Mouse (Mus musculus): Measurements from ENCODE around the gene Otud3. TPM values are rescaled to one million over a fixed set of nuclear protein-coding genes. Genes with fewer than 3 reads are reported as not detected.
"Not testable (repeated sequence)": the region's sequence is repeated elsewhere in the genome, so short reads cannot be mapped to it uniquely, and the experiment has no call there.

Gene Otud3
- polyA plus RNA-seq, 1 experiment from 2014 or later = 3.7 TPM

DNA sequence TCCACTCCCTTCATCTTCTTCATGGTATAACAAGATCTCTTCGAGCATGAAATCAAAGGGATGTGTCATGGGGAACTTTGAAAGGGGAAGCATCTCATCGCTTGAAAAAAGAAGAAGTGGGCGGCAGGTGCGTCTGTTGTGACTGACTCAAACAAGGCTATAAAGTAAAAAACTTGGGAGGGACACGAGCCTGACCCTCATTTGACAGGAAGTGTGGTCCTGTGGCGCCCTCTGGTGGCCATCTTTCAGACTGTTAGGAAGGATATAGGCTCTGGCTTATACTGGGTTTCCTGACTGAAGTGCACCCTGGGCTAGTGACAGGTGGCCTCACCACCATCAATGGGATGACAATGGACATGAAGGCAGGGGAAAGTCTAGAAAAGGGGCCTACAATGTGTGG, 29.5 kb downstream of the Otud3 start:
- H3K4me1 ChIP-seq (replicated peaks) = peaks cover 11% of the 10 kb centered on the region
- H3K4me2 ChIP-seq = no peak overlapping the region
- H3K27me3 ChIP-seq = peaks cover 11% of the 10 kb centered on the region; the same call in 1 of the 2 replicates
- no peak overlapping the region for H3K4me3 ChIP-seq
- ATAC-seq (ENCODE audit: low read depth) = no peak
- no peaks in the 10 kb centered on the region for H3K36me3 ChIP-seq
- H3K9ac ChIP-seq = no peak overlapping the region
- 15% methylated on average over 6 of the region's 6 CpGs for WGBS
- no peak overlapping the region for H3K27ac ChIP-seq (replicated peaks)
- no peaks in the 10 kb centered on the region for H3K9me3 ChIP-seq

DNA sequence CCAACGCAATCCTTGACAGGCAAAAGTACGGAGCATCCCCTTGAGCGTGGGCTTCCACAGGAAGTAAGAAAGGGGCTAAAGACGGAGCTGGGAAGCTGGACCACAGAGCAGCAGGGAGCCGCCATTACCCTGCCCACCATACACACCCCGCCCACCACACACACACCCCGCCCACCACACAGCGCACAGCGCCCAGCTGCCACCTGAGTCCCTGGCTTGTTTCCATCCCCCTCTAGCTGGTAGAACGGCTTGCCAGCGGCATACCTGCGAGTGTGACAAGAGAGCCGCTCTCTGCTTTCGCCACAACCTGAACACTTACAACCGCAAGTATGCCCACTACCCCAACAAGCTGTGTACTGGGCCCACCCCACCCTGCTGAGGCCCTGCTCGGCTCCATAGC, 31.6 kb downstream of the Otud3 start:
- Histone ChIP-seq H3K4me2 (peak overlapping the region; percentile 31), H3K27ac (replicated peaks) (no peak overlapping the region), H3K4me3 (no peak overlapping the region), H3K27me3 (peaks cover 15% of the 10 kb centered on the region; the same call in 1 of the 2 replicates), H3K9me3 (no peaks in the 10 kb centered on the region), H3K4me1 (replicated peaks) (peaks cover 11% of the 10 kb centered on the region), H3K36me3 (no peaks in the 10 kb centered on the region), H3K9ac (peak overlapping the region; percentile 38; the same call in 1 of the 2 replicates)
- WGBS = 6% methylated on average over 16 of the region's 16 CpGs
- ATAC-seq (ENCODE audit: low read depth) = 0 out of 2 replicates have a peak, but pooled peaks have one; percentile 28

DNA sequence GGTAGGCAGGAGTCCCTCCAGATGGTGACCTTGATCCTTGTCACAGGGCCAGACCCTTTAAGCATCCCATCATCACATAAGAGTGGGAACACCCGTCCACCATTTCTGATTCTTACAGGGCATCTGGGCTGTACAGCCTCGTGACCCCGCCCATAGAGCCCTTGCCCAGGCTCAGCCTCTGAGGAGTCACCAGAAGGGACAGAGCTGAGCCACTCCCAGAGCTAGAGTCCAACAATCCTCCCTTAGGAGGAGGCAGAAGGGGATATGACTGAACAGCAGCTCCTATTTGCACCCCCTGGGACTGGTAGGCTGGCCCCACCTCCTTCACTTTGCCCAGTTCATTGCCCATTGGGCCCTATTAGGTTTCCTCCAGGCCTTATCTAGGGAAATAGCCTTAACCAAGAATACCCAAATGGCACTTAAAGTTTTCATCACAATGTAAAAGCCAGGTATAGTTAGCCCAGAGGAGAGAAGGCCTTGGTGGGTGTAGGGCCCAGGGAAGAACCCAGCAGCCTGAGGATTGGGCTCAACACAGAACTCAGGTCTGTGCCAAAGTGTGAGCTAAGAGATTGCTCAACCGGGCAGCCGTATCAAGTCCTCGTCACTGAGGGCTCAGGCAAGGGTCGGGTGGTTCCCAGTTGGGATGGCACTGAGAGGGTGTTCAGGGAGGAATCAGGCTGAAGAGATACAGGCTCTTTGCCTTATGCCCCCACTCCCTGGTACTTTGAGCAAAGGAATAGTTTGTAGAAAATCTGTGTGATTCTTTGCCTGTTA, 32.7 kb downstream of the Otud3 start:
- Histone ChIP-seq H3K4me2 (no peak overlapping the region), H3K36me3 (no peaks in the 10 kb centered on the region), H3K9me3 (no peaks in the 10 kb centered on the region), H3K27ac (replicated peaks) (no peak overlapping the region), H3K27me3 (peaks cover 15% of the 10 kb centered on the region; the same call in 1 of the 2 replicates), H3K4me3 (no peak overlapping the region), H3K4me1 (replicated peaks) (peaks cover 11% of the 10 kb centered on the region), H3K9ac (no peak overlapping the region)
- ATAC-seq (ENCODE audit: low read depth) = no peak
- WGBS = 82% methylated on average over 7 of the region's 7 CpGs

DNA sequence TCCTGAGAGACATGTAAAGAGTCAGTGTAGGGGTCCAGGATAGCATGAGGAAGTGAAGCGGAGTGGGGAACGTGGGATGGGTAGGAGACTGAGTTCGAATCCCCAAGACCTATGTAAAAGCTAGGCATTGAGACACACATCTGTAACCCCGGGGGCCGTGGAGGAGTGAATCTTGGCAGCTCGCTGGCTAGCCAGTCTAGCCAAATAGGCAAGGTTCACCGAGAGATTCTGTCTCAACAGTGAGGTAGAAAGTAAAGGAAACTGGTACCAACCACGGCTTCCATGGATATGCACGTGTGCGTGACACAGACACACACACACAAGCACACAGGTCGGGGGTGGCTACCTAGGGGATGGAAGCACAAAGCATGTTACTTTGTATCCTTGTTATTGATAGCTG, 33.9 kb downstream of the Otud3 start:
- peaks cover 11% of the 10 kb centered on the region for H3K4me1 ChIP-seq (replicated peaks)
- ATAC-seq (ENCODE audit: low read depth) = no peak
- no peaks in the 10 kb centered on the region for H3K36me3 ChIP-seq
- no peaks in the 10 kb centered on the region for H3K9me3 ChIP-seq
- H3K9ac ChIP-seq = no peak overlapping the region
- no peak overlapping the region for H3K27ac ChIP-seq (replicated peaks)
- 88% methylated on average over 11 of the region's 11 CpGs for WGBS
- H3K27me3 ChIP-seq = peaks cover 15% of the 10 kb centered on the region; the same call in 1 of the 2 replicates
- H3K4me2 ChIP-seq = no peak overlapping the region
- no peak overlapping the region for H3K4me3 ChIP-seq

DNA sequence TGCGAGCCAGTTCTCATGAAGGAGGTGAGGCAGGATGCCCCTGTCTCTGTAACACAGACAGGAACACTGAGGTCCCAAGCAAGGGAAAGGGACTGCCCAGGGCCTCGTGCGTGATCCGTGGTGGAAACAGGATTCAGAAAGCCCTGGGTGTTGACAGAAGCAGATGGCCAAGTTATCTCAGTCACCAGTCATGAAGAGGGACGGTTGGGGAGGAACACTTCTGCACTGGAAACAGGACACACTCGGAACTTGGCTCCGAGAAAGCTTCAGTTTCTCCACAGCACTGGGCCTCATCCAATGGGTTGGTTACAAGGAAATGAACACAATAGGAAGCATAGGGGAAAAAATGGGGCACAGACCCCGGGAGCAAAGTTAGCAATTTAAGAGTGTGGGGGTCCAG, 35.0 kb downstream of the Otud3 start:
- Histone ChIP-seq H3K4me3 (no peak overlapping the region), H3K4me2 (no peak overlapping the region), H3K9ac (no peak overlapping the region), H3K4me1 (replicated peaks) (peaks cover 11% of the 10 kb centered on the region), H3K27me3 (peaks cover 15% of the 10 kb centered on the region; the same call in 1 of the 2 replicates), H3K36me3 (no peaks in the 10 kb centered on the region), H3K9me3 (no peaks in the 10 kb centered on the region), H3K27ac (replicated peaks) (no peak overlapping the region)
- ATAC-seq (ENCODE audit: low read depth) = no peak
- WGBS = 59% methylated on average over 8 of the region's 8 CpGs

DNA sequence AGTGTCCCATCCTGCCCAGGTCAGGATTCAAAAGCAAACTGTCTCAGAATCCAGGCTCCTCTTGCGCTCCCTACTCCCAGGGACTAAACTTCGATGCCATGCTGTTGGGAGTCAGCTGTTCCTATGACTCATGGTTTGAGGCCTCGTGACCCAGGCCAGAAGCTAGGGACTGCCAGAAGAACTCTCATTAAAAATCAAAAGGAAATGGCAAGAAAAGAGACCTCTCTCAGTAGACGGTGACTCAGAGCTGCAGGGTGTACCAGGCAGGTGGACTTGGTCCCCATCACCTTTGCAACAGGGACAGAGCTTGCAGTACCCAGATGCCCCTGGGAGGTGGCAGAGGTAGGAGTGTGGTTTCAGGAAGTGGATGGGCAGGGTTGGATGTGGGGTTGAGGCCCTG, 36.0 kb downstream of the Otud3 start, which contains the start of gene Pla2g2e:
TSS of gene Pla2g2e (plus strand) at position 212 of the 400 bp plus-strand sequence.
- Histone ChIP-seq H3K36me3 (no peaks in the 10 kb centered on the region), H3K9ac (no peak within 1 kb of the TSS), H3K27me3 (peaks cover 15% of the 10 kb centered on the region; the same call in 1 of the 2 replicates), H3K4me2 (no peak within 1 kb of the TSS), H3K4me3 (no peak within 1 kb of the TSS), H3K9me3 (no peaks in the 10 kb centered on the region), H3K27ac (replicated peaks) (0 out of 2 replicates have a peak within 1 kb of the TSS, but pooled peaks have one; percentile 18), H3K4me1 (replicated peaks) (peaks cover 11% of the 10 kb centered on the region)
- ATAC-seq (ENCODE audit: low read depth) = no peak
- WGBS = 84% methylated on average over 4 of the region's 4 CpGs

DNA sequence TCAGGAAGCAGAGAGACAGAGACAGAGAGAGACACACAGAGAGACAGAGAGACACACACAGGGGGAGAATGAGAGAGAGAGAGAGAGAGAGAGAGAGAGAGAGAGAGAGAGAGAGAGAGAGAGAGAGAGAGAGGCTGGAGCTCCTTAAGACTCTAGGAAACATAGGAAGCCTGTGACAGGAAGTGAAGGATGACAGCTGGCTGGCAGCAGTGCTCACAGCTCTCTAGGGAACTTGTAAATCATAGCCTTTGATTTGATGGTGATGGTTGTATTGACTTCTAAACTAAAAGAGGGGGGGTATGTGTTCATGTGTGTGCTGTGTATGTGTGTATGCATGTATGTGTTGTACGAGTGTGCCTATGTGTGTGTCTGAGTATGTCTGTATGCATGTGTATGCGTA, 37.8 kb downstream of the Otud3 start:
- H3K9me3 ChIP-seq = no peaks in the 10 kb centered on the region
- no peak for ATAC-seq (ENCODE audit: low read depth)
- H3K9ac ChIP-seq = no peak overlapping the region
- H3K27ac ChIP-seq (replicated peaks) = no peak overlapping the region
- H3K27me3 ChIP-seq = peaks cover 10% of the 10 kb centered on the region; the same call in 1 of the 2 replicates
- H3K4me3 ChIP-seq = no peak overlapping the region
- no peaks in the 10 kb centered on the region for H3K36me3 ChIP-seq
- no peak overlapping the region for H3K4me2 ChIP-seq
- WGBS = 96% methylated on average over 2 of the region's 2 CpGs
- H3K4me1 ChIP-seq (replicated peaks) = no peaks in the 10 kb centered on the region

DNA sequence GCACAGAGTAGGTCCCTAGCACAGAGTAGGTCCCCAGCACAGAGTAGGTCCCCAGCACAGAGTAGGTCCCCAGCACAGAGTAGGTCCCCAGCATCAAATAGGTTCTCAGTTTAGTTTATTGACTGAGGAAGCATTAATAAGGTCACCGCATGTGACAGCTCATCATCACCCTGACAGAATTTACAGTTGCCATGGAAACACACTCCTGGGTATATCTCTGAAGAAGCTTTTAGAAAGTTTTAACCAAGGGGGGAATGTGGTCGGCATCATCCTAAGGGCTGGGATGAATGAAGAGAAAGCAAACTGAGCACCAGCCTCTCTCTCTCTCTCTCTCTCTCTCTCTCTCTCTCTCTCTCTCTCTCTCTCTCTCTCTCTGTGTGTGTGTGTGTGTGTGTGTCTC, 38.5 kb downstream of the Otud3 start:
- H3K4me1 ChIP-seq (replicated peaks); H3K4me3 ChIP-seq; H3K9ac ChIP-seq; ATAC-seq (ENCODE audit: low read depth); H3K9me3 ChIP-seq; H3K4me2 ChIP-seq; H3K36me3 ChIP-seq; H3K27ac ChIP-seq (replicated peaks); H3K27me3 ChIP-seq: not testable (repeated sequence)
- 88% methylated on average over 2 of the region's 2 CpGs for WGBS

DNA sequence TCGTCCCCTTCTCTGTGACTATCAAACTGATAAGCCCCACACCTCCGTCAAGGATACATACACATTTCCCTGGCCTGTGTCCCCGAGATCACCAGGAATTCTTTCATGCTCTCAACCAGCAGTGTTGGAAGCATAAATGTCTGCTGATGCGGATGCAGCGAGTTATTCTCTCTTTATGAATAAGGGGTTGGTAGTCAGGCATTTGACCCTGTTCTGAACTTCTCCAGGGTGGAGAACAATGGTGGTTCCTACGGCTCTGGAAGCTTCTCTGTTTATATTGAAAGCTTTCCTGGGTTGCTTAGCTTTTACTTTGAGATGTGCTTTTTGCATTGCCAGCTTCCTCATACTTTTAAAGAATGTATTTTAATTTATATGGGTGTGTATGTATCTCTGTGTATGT, 39.9 kb downstream of the Otud3 start, which contains the start of gene Gm13030:
TSS of gene Gm13030 (minus strand) at position 101 of the 400 bp plus-strand sequence.
- Histone ChIP-seq H3K9me3 (no peaks in the 10 kb centered on the region), H3K4me1 (replicated peaks) (no peaks in the 10 kb centered on the region), H3K36me3 (no peaks in the 10 kb centered on the region), H3K27ac (replicated peaks) (no peak within 1 kb of the TSS), H3K9ac (no peak within 1 kb of the TSS), H3K27me3 (no peaks in the 10 kb centered on the region), H3K4me3 (no peak within 1 kb of the TSS), H3K4me2 (no peak within 1 kb of the TSS)
- WGBS = 78% methylated on average over 6 of the region's 6 CpGs
- no peak for ATAC-seq (ENCODE audit: low read depth)

DNA sequence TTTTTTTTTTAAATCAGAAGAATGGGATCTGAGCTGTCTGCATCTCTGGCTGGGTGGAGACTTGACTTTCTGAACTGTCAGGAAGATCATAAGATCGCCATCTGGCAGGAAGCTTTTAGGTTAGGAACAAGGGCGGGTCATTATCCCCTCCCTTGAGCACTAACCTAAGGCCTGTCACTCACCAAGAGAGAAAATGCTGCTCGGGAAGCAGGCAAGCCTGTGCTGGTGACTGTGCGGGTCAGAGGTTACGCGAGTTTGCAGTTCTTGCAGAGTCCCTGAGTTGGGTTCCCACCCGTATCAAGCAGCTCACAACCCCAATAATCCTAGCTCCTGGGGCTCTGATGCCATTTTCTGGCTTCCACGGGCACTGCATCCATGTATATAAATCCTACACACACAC, 45.1 kb downstream of the Otud3 start:
- Histone ChIP-seq H3K4me3 (no peak overlapping the region), H3K27me3 (no peaks in the 10 kb centered on the region), H3K4me2 (no peak overlapping the region), H3K9me3 (no peaks in the 10 kb centered on the region), H3K36me3 (no peaks in the 10 kb centered on the region), H3K9ac (no peak overlapping the region), H3K27ac (replicated peaks) (no peak overlapping the region), H3K4me1 (replicated peaks) (no peaks in the 10 kb centered on the region)
- ATAC-seq (ENCODE audit: low read depth) = no peak
- WGBS = 58% methylated on average over 8 of the region's 8 CpGs

DNA sequence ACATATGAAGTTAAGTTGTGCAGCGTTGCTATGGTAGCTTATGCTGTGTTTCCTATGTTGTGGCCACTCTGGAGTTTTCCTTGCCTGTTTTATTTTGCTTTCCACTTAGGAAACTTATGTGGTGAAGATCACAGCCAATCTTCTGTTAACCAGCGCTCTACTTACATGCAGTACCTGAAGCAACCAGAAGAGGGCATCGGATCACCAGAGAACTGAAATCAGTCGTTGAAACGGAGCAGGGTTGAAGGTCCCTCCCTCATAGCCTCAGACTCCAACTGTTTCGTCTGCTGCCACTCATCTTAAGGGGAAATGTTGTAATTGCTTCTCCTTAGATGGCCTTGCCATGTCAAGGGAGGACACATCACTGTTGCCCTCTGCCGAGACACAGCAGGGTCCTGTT, 47.3 kb downstream of the Otud3 start:
- 15% methylated on average over 7 of the region's 7 CpGs for WGBS
- no peak for ATAC-seq (ENCODE audit: low read depth)

DNA sequence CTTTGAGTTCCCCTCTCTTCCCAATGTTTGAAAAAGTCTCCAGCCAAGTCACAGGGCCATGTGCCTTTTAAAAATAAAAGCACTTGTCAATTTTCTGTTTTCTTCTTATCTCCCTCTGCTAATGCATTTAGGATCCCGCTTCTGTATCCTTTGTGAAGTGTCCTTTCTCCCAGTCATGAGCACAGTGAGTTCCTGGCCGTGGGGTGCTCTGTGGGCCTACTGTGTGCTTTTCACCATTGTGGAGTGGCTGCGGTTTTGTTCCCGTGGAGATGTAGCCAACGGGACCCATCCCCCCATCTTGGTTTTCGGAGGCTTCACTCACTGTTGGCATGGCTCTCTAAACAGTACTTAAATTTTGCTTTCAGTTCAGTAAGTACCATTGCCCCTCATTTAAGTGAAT, 47.8 kb downstream of the Otud3 start:
- H3K9me3 ChIP-seq = no peaks in the 10 kb centered on the region
- H3K27me3 ChIP-seq = no peaks in the 10 kb centered on the region
- ATAC-seq (ENCODE audit: low read depth) = no peak
- no peak overlapping the region for H3K27ac ChIP-seq (replicated peaks)
- WGBS = 68% methylated on average over 6 of the region's 6 CpGs
- H3K9ac ChIP-seq = no peak overlapping the region
- no peak overlapping the region for H3K4me3 ChIP-seq
- no peaks in the 10 kb centered on the region for H3K4me1 ChIP-seq (replicated peaks)
- no peaks in the 10 kb centered on the region for H3K36me3 ChIP-seq
- no peak overlapping the region for H3K4me2 ChIP-seq

More for the DNA sequence above, 47.3 kb downstream of the Otud3 start:
- H3K9ac ChIP-seq = no peak overlapping the region
- H3K4me3 ChIP-seq = no peak overlapping the region
- no peaks in the 10 kb centered on the region for H3K27me3 ChIP-seq
- no peaks in the 10 kb centered on the region for H3K36me3 ChIP-seq
- no peak overlapping the region for H3K4me2 ChIP-seq
- H3K9me3 ChIP-seq = no peaks in the 10 kb centered on the region
- no peak overlapping the region for H3K27ac ChIP-seq (replicated peaks)
- H3K4me1 ChIP-seq (replicated peaks) = no peaks in the 10 kb centered on the region

All from neural tube, embryonic 13.5 days (tissue).